Mouse (Mus musculus) testis, adult 2 months (tissue): ENCODE results near the gene Psmd10. TPM values are rescaled to one million over a fixed set of nuclear protein-coding genes. Genes with fewer than 3 reads are reported as not detected.

ENCODE experiments used
- H3K27ac ChIP-seq: fragments of 200-500 bp; 2 replicates; pipeline ENCODE4 v1.5.1; 2012; ENCODE audit warnings: low read depth, low read length; ENCODE audit not compliant: control insufficient read depth, insufficient read depth
- H3K27me3 ChIP-seq: fragments of 200-500 bp; 2 replicates; pipeline ENCODE4 v1.6.1; 2012; ENCODE audit warnings: mild to moderate bottlenecking, low read length, moderate library complexity; ENCODE audit not compliant: control insufficient read depth, insufficient read depth
- H3K36me3 ChIP-seq: fragments of 200-500 bp; 2 replicates; pipeline ENCODE4 v1.6.1; 2012; ENCODE audit warnings: mild to moderate bottlenecking, low read length; ENCODE audit not compliant: control insufficient read depth, insufficient read depth
- H3K4me1 ChIP-seq: fragments of 200-500 bp; 2 replicates; pipeline ENCODE4 v1.6.1; 2012; ENCODE audit warnings: low read length; ENCODE audit not compliant: control insufficient read depth, insufficient read depth
- H3K4me3 ChIP-seq: fragments of 200-500 bp; 2 replicates; pipeline ENCODE4 v1.5.1; 2012; ENCODE audit warnings: low read depth, mild to moderate bottlenecking, low read length, moderate library complexity, mixed read lengths; ENCODE audit not compliant: control insufficient read depth
- CTCF ChIP-seq: fragments of 200-500 bp; IDR thresholded peaks from 2 replicates; pipeline ENCODE4 v1.5.1; 2012; ENCODE audit warnings: low read depth, mild to moderate bottlenecking, inconsistent platforms, low read length, moderate library complexity; ENCODE audit not compliant: control insufficient read depth, insufficient read depth, insufficient replicate concordance
- POLR2A ChIP-seq: fragments of 200-500 bp; IDR thresholded peaks from 2 replicates; pipeline ENCODE4 v1.6.1; 2012; ENCODE audit warnings: low read depth, mild to moderate bottlenecking, inconsistent platforms, low read length, moderate library complexity; ENCODE audit not compliant: control insufficient read depth
- polyA plus RNA-seq: library from polyadenylated mRNA; depleted of rRNA; stranded (reverse); fragments of >200 nt; gene quantifications from 2 replicates; pipeline ENCODE4 v1.2.3, GENCODE M21; 2012; rRNA removed

Psmd10 gene
- polyA plus RNA-seq, 1 experiment: 9.9 TPM

- no peak within 1 kb of the TSS for H3K4me3 ChIP-seq
- TF ChIP-seq POLR2A: no peak
- no peak for TF ChIP-seq CTCF
- H3K27me3 ChIP-seq: no peaks in the 10 kb centered on the region
- no peaks in the 10 kb centered on the region for H3K4me1 ChIP-seq
- H3K36me3 ChIP-seq: no peaks in the 10 kb centered on the region
- H3K27ac ChIP-seq: no peak within 1 kb of the TSS
These were observed 49.2 kb downstream of the Psmd10 start, which contains the start of gene Vsig1 for GRCm38 (mm10) chrX:140907360-140907759. Gene Vsig1, plus strand, starts transcription at chrX:140907608.

GRCm38 (mm10) chrX:140903487-140903886 is 53.0 kb downstream of the Psmd10 start:
- no peak overlapping the region for H3K4me3 ChIP-seq
- no peaks in the 10 kb centered on the region for H3K27me3 ChIP-seq
- no peaks in the 10 kb centered on the region for H3K36me3 ChIP-seq

More at GRCm38 (mm10) chrX:140903487-140903886, 53.0 kb downstream of the Psmd10 start:
- Histone ChIP-seq H3K4me1 (no peaks in the 10 kb centered on the region), H3K27ac (no peak overlapping the region)
- TF ChIP-seq CTCF: no peak
- no peak for TF ChIP-seq POLR2A

Other genes starting within 250 kb of the Psmd10 start
- 0.89 and 1.1 TPM in 2 replicates for gene Tex13b, start 143.3 kb downstream of the Psmd10 start, polyA plus RNA-seq
- 81.9 and 105 TPM in 2 replicates for gene Vsig1, start 49.1 kb downstream of the Psmd10 start, polyA plus RNA-seq
- gene Atg4a, start 179 bp upstream of the Psmd10 start, polyA plus RNA-seq: 1.1 and 3.0 TPM in 2 replicates